ENCODE assay signal across 8 mouse cellular contexts in the genomic region with DNA sequence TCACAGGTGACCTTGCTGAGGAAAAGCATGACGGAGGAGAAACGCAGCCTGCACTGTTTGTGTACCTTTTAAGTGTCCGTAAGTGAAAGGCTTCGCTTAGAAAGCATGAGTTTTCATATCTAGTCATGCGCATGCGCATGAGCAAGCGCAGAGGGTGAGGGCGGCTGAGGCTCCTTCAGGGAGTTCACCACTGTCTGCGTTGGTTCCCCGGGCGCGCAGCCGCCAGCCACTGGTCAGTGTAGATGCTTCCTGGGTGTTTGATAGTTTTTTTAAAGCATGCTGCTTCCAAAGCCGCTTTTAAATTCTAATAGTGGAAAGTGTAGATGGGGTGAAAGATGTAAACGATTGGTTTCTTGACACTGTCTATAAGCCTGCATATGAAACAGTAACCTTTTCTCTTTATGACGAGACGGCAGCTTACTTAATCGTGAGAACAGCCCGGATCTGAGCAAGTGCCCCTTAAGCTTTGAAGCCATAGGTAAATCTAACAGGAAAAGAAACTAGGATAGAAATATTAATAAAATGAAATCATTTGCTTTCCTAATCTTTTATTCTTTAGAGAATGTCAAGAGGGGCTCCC. TPM values are rescaled to one million over a fixed set of nuclear protein-coding genes. Genes with fewer than 3 reads are reported as not detected.
DNase-seq lines count a peak whose midpoint lies in the region; ATAC-seq and TF ChIP-seq lines count a peak whose summit lies in the region.

No protein-coding gene starts in this region.

- TF ChIP-seq CTCF in lung, postnatal 0 days (IDR thresholded peaks at IDR 0.05), result no peak

- WGBS in hindbrain, embryonic 13.5 days, result 5% methylated on average over 19 of the region's 19 CpGs
- WGBS in lung, postnatal 0 days, result 4% methylated on average over 19 of the region's 19 CpGs

- H3K27ac ChIP-seq in hindbrain, embryonic 13.5 days, result peak overlapping the region; percentile 26; the same call in 1 of the 2 replicates
- H3K27ac ChIP-seq in lung, postnatal 0 days (ENCODE audit: low read length), result no peak overlapping the region

- H3K4me3 ChIP-seq in hindbrain, embryonic 13.5 days, result peak overlapping the region; percentile 38
- H3K4me3 ChIP-seq in lung, postnatal 0 days (ENCODE audit: low read depth, low read length), result peak overlapping the region; percentile 43

- DNase-seq in ES-CJ7 (ENCODE audit: low read depth, low spot score), result peak; percentile 28
- DNase-seq in frontal cortex, postnatal 36 days (ENCODE audit: low spot score in 2 of 2), result peak; percentile 84 to 87
- peak; percentile 69 to 77 for DNase-seq in layer of hippocampus, postnatal 10 days (ENCODE audit: low spot score in 2 of 2)
- peak; percentile 95 for DNase-seq in lung, postnatal 0 days (ENCODE audit: low spot score)
- peak; percentile 48 for DNase-seq in ovary, postnatal 10 days (ENCODE audit: low spot score)
- peak; percentile 90 for DNase-seq in thymus, postnatal 0 days (ENCODE audit: low spot score)

- H3K27me3 ChIP-seq in hindbrain, embryonic 13.5 days, result peaks cover 24% of the 10 kb centered on the region; the same call in 1 of the 2 replicates
- H3K27me3 ChIP-seq in lung, postnatal 0 days (replicated peaks; ENCODE audit: insufficient read depth, low read length), result 0 out of 2 replicates have a peak, but pooled peaks cover 7% of the 10 kb centered on the region

- H3K9me3 ChIP-seq in hindbrain, embryonic 13.5 days, result no peaks in the 10 kb centered on the region
- H3K9me3 ChIP-seq in lung, postnatal 0 days (ENCODE audit: low read length), result no peaks in the 10 kb centered on the region

- peaks cover 44% of the 10 kb centered on the region for H3K4me1 ChIP-seq in hindbrain, embryonic 13.5 days (replicated peaks)
- H3K4me1 ChIP-seq in lung, postnatal 0 days (ENCODE audit: insufficient read depth, low read depth, low read length), result peaks cover 6% of the 10 kb centered on the region; the same call in 1 of the 2 replicates

- ATAC-seq in common myeloid progenitor, adult 5-6 weeks (replicated peaks; ENCODE audit: low read depth, poor library complexity, severe bottlenecking), result peak; percentile 85
- peak; percentile 73 for ATAC-seq in hindbrain, embryonic 13.5 days (ENCODE audit: low FRiP score)
- ATAC-seq in lung, postnatal 0 days, result peak; percentile 90

- H3K9ac ChIP-seq in hindbrain, embryonic 13.5 days, result peak overlapping the region; percentile 67
- 0 out of 2 replicates have a peak overlapping the region, but pooled peaks have one; percentile 19 for H3K9ac ChIP-seq in lung, postnatal 0 days (replicated peaks; ENCODE audit: low read depth)

- peaks cover 22% of the 10 kb centered on the region for H3K36me3 ChIP-seq in hindbrain, embryonic 13.5 days
- no peaks in the 10 kb centered on the region for H3K36me3 ChIP-seq in lung, postnatal 0 days (ENCODE audit: insufficient read depth, low read length)

- H3K4me2 ChIP-seq in hindbrain, embryonic 13.5 days, result peak overlapping the region; percentile 66
- peak overlapping the region; percentile 73 for H3K4me2 ChIP-seq in lung, postnatal 0 days (replicated peaks; ENCODE audit: low read depth, low read length)

- TF ChIP-seq EP300 in lung, postnatal 0 days (IDR thresholded peaks at IDR 0.05), result no peak

RNA-seq across cellular contexts. Expression of a gene that starts 18.1 kb away (rescaled TPM):
- total RNA-seq in common myeloid progenitor, adult 5-6 weeks (2017), result 0.39 and 1.8 TPM in 2 replicates
- 71.0 and 75.9 TPM in 2 replicates for polyA plus RNA-seq in hindbrain, embryonic 13.5 days (2015; fragmentation: Nextera tagmentation; extraction: Ambion mirVana)
- 100 to 1,000 TPM; 218 to 231 TPM for total RNA-seq in layer of hippocampus, postnatal 10 days (2021)
- polyA plus RNA-seq in lung, postnatal 0 days (2015; fragmentation: Nextera tagmentation; extraction: Ambion mirVana), result 6.1 and 8.8 TPM in 2 replicates
- 5.8 and 6.7 TPM in 2 replicates for polyA plus RNA-seq in thymus, postnatal 0 days (2015; fragmentation: Nextera tagmentation; extraction: Ambion mirVana)

Comparison
In these comparisons a context has a peak if more than half of its experiments do, and no peak if none do; other contexts are left out.
1. DNase-seq: peak in every context shown above with its lines; median percentile 95 in lung, postnatal 0 days; 90 in thymus, postnatal 0 days; 86 in frontal cortex, postnatal 36 days; 73 in layer of hippocampus, postnatal 10 days; 48 in ovary, postnatal 10 days; 28 in ES-CJ7.